Mouse (Mus musculus): ENCODE results near the gene C1ra.
"Not testable (repeated sequence)": the region's sequence is repeated elsewhere in the genome, so short reads cannot be mapped to it uniquely, and the experiment has no call there.

The C1ra gene

GRCm38 (mm10) chr6:124487509-124487908 is 24.7 kb upstream of the C1ra start:
- DNase-seq, result no peak

- no peak for DNase-seq
Measured at GRCm38 (mm10) chr6:124488952-124489351, 23.3 kb upstream of the C1ra start.

GRCm38 (mm10) chr6:124491427-124491826 is 20.8 kb upstream of the C1ra start:
- no peak for DNase-seq

GRCm38 (mm10) chr6:124492842-124493561 is 19.2 kb upstream of the C1ra start, which contains the start of gene C1rl:
C1rl (plus strand) TSS chr6:124493113.
- DNase-seq, result peak; percentile 27 to 68

GRCm38 (mm10) chr6:124493886-124494285 is 18.3 kb upstream of the C1ra start:
- DNase-seq, result no peak

GRCm38 (mm10) chr6:124496054-124496453 is 16.2 kb upstream of the C1ra start:
- DNase-seq, result no peak

GRCm38 (mm10) chr6:124499914-124500566 is 12.2 kb upstream of the C1ra start:
- DNase-seq, result no peak

- DNase-seq, result no peak
Measured at GRCm38 (mm10) chr6:124501473-124501872, 10.7 kb upstream of the C1ra start.

GRCm38 (mm10) chr6:124502021-124502420 is 10.2 kb upstream of the C1ra start:
- no peak for DNase-seq

- DNase-seq, result peak in 1 of 2 experiments; percentile 16
Measured at GRCm38 (mm10) chr6:124505028-124505427, 7.2 kb upstream of the C1ra start.

- no peak for DNase-seq
Measured at GRCm38 (mm10) chr6:124506991-124507390, 5.2 kb upstream of the C1ra start.

- DNase-seq, result no peak
Measured at GRCm38 (mm10) chr6:124508292-124508691, 3.9 kb upstream of the C1ra start.

GRCm38 (mm10) chr6:124509192-124509591 is 3.0 kb upstream of the C1ra start:
- not testable (repeated sequence) for DNase-seq

GRCm38 (mm10) chr6:124511936-124512335 is 269 bp upstream of the C1ra start:
- DNase-seq, result no peak

GRCm38 (mm10) chr6:124517733-124518132 is 5.5 kb downstream of the C1ra start:
- not testable (repeated sequence) for DNase-seq

GRCm38 (mm10) chr6:124522082-124522481 is 9.9 kb downstream of the C1ra start:
- DNase-seq, result not testable (repeated sequence)

- no peak for DNase-seq
Measured at GRCm38 (mm10) chr6:124527881-124528280, 15.7 kb downstream of the C1ra start.

- no peak for DNase-seq
Measured at GRCm38 (mm10) chr6:124531077-124531476, 18.9 kb downstream of the C1ra start.

GRCm38 (mm10) chr6:124536125-124536829 is 24.1 kb downstream of the C1ra start:
- not testable (repeated sequence) for DNase-seq

GRCm38 (mm10) chr6:124541176-124541575 is 29.0 kb downstream of the C1ra start:
- not testable (repeated sequence) for DNase-seq

GRCm38 (mm10) chr6:124542284-124542683 is 30.1 kb downstream of the C1ra start, which contains the start of gene C1s1:
C1s1 (minus strand) TSS chr6:124542359.
- DNase-seq, result peak in 1 of 2 experiments; percentile 21

GRCm38 (mm10) chr6:124544466-124544865 is 32.3 kb downstream of the C1ra start:
- no peak for DNase-seq

- DNase-seq, result no peak
Measured at GRCm38 (mm10) chr6:124545425-124545824, 33.2 kb downstream of the C1ra start.
